Mouse (Mus musculus) ES-Bruce4 (cell line): Measurements from ENCODE around the gene Raver2. TPM values are rescaled to one million over a fixed set of nuclear protein-coding genes. Genes with fewer than 3 reads are reported as not detected.

Experiments
- H3K27ac ChIP-seq: 2 replicates; pipeline ENCODE4 v1.5.1; 2012; ENCODE audit warnings: low read length, inconsistent platforms; ENCODE audit not compliant: insufficient read depth
- H3K27me3 ChIP-seq: 2 replicates; pipeline ENCODE4 v1.6.1; 2012; ENCODE audit warnings: mild to moderate bottlenecking, low read length, inconsistent platforms; ENCODE audit not compliant: control insufficient read depth, poor library complexity, insufficient read depth, severe bottlenecking
- H3K36me3 ChIP-seq: 2 replicates; pipeline ENCODE4 v1.6.1; 2012; ENCODE audit warnings: inconsistent platforms, mild to moderate bottlenecking, low read length, moderate library complexity; ENCODE audit not compliant: control insufficient read depth, poor library complexity, insufficient read depth, severe bottlenecking
- H3K4me1 ChIP-seq: one replicate; pipeline ENCODE4 v1.8.1; 2011; ENCODE audit warnings: low read length; ENCODE audit not compliant: control insufficient read depth, insufficient read depth
- H3K4me3 ChIP-seq: 2 replicates; pipeline ENCODE4 v1.5.1; 2011; ENCODE audit warnings: low read depth, mild to moderate bottlenecking, low read length
- H3K9ac ChIP-seq: 2 replicates; pipeline ENCODE4 v1.6.1; 2012; ENCODE audit warnings: low read depth, mild to moderate bottlenecking, inconsistent platforms; ENCODE audit not compliant: poor library complexity, severe bottlenecking
- H3K9me3 ChIP-seq: replicated peaks from 2 replicates; pipeline ENCODE4 v1.6.1; 2012; ENCODE audit warnings: mild to moderate bottlenecking, low read length, inconsistent platforms; ENCODE audit not compliant: control insufficient read depth, poor library complexity, insufficient read depth, severe bottlenecking
- CTCF ChIP-seq: IDR thresholded peaks from one replicate; pipeline ENCODE4 v1.8.1; 2011; ENCODE audit warnings: low read depth, low read length
- EP300 ChIP-seq: IDR thresholded peaks from 2 replicates; pipeline ENCODE4 v1.6.1; 2011; ENCODE audit warnings: low read depth, low read length; ENCODE audit not compliant: insufficient read depth
- POLR2A ChIP-seq: IDR thresholded peaks from one replicate; pipeline ENCODE4 v1.8.1; 2011; ENCODE audit warnings: low read length; ENCODE audit not compliant: insufficient read depth
- polyA plus RNA-seq: library from polyadenylated mRNA; stranded (reverse); fragments of >200 nt; gene quantifications from 2 replicates; pipeline ENCODE4 v1.2.4, GENCODE M21; 2011; ENCODE audit warnings: low read depth; ENCODE audit not compliant: missing spikeins, insufficient read depth, insufficient read length

Raver2 gene
- polyA plus RNA-seq, 1 experiment: 17.0 TPM

DNA sequence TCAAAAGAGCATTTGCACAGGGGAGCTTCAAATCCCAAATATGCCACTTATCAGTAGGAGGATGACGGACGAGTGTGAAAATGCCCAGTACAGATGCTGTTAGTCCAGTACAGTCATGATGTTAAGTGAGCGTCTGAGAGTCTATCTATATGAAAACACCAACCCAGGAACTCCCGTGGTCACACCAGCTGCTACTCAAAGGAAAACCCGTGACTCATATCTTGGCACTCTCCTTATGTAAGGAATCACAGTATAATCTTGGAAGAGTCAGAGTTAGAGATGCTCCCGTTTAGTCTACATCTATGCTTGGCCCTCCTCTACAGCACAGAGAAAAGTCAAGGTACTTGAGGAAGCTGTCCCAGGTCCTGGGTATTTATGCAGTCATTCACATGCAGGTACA, 89.5 kb downstream of the Raver2 start:
- Histone ChIP-seq H3K9me3 (no peaks in the 10 kb centered on the region), H3K36me3 (0 out of 2 replicates have a peak, but pooled peaks cover 4% of the 10 kb centered on the region), H3K27ac (no peak overlapping the region), H3K27me3 (no peaks in the 10 kb centered on the region), H3K4me3 (no peak overlapping the region), H3K9ac (no peak overlapping the region), H3K4me1 (no peaks in the 10 kb centered on the region)
- TF ChIP-seq CTCF: no peak
- TF ChIP-seq POLR2A: no peak
- no peak for TF ChIP-seq EP300

DNA sequence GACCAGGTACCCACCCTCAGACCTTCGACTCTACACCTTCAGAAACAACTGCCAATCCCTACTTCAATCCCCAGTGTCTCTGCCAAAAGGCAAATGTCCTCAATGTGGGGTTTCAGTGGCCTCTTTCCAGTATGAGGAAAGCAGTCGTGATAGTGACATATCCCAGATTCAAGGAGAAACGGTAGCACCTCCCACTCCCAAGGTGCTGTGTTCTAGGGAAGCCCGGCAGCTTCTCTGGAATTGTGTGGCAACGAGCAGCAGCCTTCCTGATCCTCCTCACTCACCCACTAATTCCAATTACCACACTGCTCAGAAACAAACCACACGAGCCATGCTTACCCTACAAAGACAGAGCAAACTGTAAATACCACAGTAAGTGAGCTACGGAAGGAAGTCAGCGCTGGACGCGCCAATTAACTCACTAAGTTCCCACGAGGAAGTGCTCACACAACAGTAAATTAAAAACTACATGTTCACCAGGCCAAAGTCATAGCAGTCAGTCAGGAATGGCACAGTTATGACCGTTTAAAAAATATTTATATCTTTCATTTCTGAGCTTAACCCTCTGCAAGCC, 90.5 kb downstream of the Raver2 start:
- H3K9me3 ChIP-seq: no peaks in the 10 kb centered on the region
- no peak overlapping the region for H3K9ac ChIP-seq
- H3K27me3 ChIP-seq: no peaks in the 10 kb centered on the region
- no peaks in the 10 kb centered on the region for H3K4me1 ChIP-seq
- no peak overlapping the region for H3K4me3 ChIP-seq
- peaks cover 6% of the 10 kb centered on the region; the same call in 1 of the 2 replicates for H3K36me3 ChIP-seq
- H3K27ac ChIP-seq: no peak overlapping the region
- TF ChIP-seq EP300: no peak
- TF ChIP-seq POLR2A: no peak
- no peak for TF ChIP-seq CTCF

DNA sequence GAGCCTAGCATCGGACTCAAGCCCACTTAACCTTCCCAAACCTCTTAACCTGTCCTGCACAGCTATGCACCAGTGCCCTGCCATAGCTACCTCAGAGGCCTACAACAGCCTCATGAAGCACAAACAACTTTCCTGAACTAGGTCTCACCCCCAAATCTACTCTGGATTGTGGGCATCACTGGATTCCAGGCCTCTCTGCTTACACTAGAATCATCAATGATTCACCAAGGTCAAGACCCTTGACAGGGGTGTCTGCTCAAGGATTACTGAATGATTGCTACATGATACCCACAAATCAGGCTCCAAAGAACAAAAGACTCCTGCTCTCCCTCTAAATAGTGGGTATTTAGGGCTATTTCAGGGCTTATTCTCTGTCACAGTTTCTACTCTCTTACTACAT, 92.0 kb downstream of the Raver2 start:
- Histone ChIP-seq H3K9me3 (no peaks in the 10 kb centered on the region), H3K27me3 (no peaks in the 10 kb centered on the region), H3K9ac (no peak overlapping the region), H3K4me3 (no peak overlapping the region), H3K36me3 (peaks cover 5% of the 10 kb centered on the region; the same call in 1 of the 2 replicates), H3K27ac (no peak overlapping the region), H3K4me1 (no peaks in the 10 kb centered on the region)
- TF ChIP-seq POLR2A (no peak), EP300 (no peak), CTCF (no peak)

DNA sequence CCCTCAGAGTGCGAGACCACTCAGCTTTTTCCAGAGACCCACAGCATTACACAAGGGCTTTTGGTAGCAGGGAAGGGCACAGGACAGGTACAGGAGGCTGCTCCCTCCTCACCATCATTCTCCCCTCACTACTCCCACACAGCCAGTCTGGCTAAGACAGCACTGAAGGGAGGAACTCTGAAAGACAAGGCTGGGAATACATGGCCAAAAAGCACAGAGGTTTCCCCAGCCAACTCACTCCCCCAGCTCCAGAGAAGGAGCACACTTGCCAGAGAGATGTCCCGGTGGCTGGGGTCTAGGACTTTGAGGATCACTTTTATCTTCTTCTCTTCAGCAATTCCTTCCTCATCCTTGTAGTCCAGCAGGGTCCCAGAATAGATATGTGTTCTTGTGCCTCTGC, 95.4 kb downstream of the Raver2 start:
- Histone ChIP-seq H3K27ac (no peak overlapping the region), H3K27me3 (no peaks in the 10 kb centered on the region), H3K4me3 (no peak overlapping the region), H3K4me1 (no peaks in the 10 kb centered on the region), H3K9me3 (no peaks in the 10 kb centered on the region), H3K36me3 (peaks cover 3% of the 10 kb centered on the region; the same call in 1 of the 2 replicates), H3K9ac (no peak overlapping the region)
- TF ChIP-seq EP300 (no peak), POLR2A (no peak), CTCF (no peak)

DNA sequence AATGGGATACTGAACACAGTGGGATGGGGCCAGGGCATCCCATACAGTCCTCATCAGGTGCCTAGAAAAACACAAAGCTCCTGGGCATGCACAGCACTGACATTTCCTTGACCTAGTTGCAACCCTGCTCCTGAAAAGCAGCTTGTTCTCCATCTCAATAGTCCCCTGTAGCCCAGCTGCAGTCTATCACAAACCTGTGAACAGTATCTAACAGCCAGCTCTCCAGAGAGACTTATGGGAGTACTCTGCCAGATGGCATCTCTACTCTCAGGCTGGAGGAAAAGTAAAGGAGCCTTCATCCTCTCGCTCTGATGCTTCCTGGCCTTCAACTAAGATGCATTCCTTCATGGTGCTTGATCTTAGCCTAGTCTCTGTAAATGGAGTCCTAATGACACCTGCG, 95.9 kb downstream of the Raver2 start:
- no peaks in the 10 kb centered on the region for H3K27me3 ChIP-seq
- no peaks in the 10 kb centered on the region for H3K4me1 ChIP-seq
- no peak overlapping the region for H3K27ac ChIP-seq
- no peak overlapping the region for H3K9ac ChIP-seq
- TF ChIP-seq POLR2A (no peak), EP300 (no peak), CTCF (no peak)
- H3K4me3 ChIP-seq: no peak overlapping the region
- peaks cover 3% of the 10 kb centered on the region; the same call in 1 of the 2 replicates for H3K36me3 ChIP-seq
- H3K9me3 ChIP-seq: no peaks in the 10 kb centered on the region

DNA sequence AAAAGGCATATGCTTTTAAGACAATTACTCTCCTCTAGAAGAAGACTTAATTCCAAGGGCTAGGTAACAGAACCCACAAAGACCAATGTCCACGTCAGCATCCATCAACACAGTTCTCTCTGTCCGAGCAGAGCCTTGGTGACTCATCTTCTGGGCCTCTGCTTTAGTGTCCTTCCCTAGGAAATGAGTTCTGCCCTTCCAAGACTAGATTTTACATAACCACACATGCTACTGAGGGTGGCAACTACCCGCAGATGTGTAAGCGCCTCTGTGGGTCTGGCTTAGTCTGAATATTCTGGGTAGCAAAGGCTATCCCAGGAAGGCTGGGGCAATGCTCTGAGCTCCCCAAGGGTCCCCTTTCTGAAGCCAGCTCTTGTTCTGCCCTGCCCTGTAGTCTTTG, 97.0 kb downstream of the Raver2 start:
- Histone ChIP-seq H3K27ac (no peak overlapping the region), H3K9ac (no peak overlapping the region), H3K36me3 (peaks cover 3% of the 10 kb centered on the region; the same call in 1 of the 2 replicates), H3K4me3 (no peak overlapping the region), H3K4me1 (no peaks in the 10 kb centered on the region), H3K9me3 (no peaks in the 10 kb centered on the region), H3K27me3 (no peaks in the 10 kb centered on the region)
- TF ChIP-seq EP300: no peak
- no peak for TF ChIP-seq CTCF
- no peak for TF ChIP-seq POLR2A
